Mouse (Mus musculus): ENCODE measurements around the gene Ipo13. TPM values are rescaled to one million over a fixed set of nuclear protein-coding genes. Genes with fewer than 3 reads are reported as not detected.
A peak's percentile ranks its signal among the peaks of the same experiment; 100 is the strongest.

Ipo13 gene
- polyA plus RNA-seq, 1 experiment from 2014 or later = 63.1 TPM

- Histone ChIP-seq H3K9me3 (ENCODE audit: control insufficient read depth, low read length) (no peaks in the 10 kb centered on the region), H3K36me3 (ENCODE audit: control insufficient read depth, insufficient read depth, low read length) (peaks cover 5% of the 10 kb centered on the region; the same call in 1 of the 2 replicates), H3K9ac (ENCODE audit: low read depth, low read length) (no peak overlapping the region), H3K27ac (ENCODE audit: low read depth, low read length) (no peak overlapping the region), H3K4me2 (ENCODE audit: low read length) (no peak overlapping the region), H3K27me3 (replicated peaks; ENCODE audit: control insufficient read depth, insufficient read depth, low read length) (no peaks in the 10 kb centered on the region), H3K4me1 (ENCODE audit: control insufficient read depth, insufficient read depth, low read depth, low read length) (peaks cover 28% of the 10 kb centered on the region), H3K4me3 (ENCODE audit: low read length) (no peak overlapping the region)
- WGBS = 92% methylated on average over 15 of the region's 15 CpGs
- no peak for ATAC-seq
These were observed 25.3 kb downstream of the Ipo13 start for GRCm38 (mm10) chr4:117889471-117889870.

- H3K36me3 ChIP-seq (ENCODE audit: control insufficient read depth, insufficient read depth, low read length) = peaks cover 9% of the 10 kb centered on the region; the same call in 1 of the 2 replicates
- no peaks in the 10 kb centered on the region for H3K9me3 ChIP-seq (ENCODE audit: control insufficient read depth, low read length)
- H3K9ac ChIP-seq (ENCODE audit: low read depth, low read length) = peak overlapping the region; percentile 59
- peak overlapping the region; percentile 86 for H3K4me2 ChIP-seq (ENCODE audit: low read length)
- no peak overlapping the region; the same call in 1 of the 2 replicates for H3K4me3 ChIP-seq (ENCODE audit: low read length)
- no peak for ATAC-seq
- H3K4me1 ChIP-seq (ENCODE audit: control insufficient read depth, insufficient read depth, low read depth, low read length) = peaks cover 38% of the 10 kb centered on the region
- H3K27ac ChIP-seq (ENCODE audit: low read depth, low read length) = no peak overlapping the region
- no peaks in the 10 kb centered on the region for H3K27me3 ChIP-seq (replicated peaks; ENCODE audit: control insufficient read depth, insufficient read depth, low read length)
- WGBS = 75% methylated on average over 2 of the region's 2 CpGs
These were observed 26.9 kb downstream of the Ipo13 start for GRCm38 (mm10) chr4:117887920-117888319.

GRCm38 (mm10) chr4:117887133-117887532 lies 27.7 kb downstream of the Ipo13 start, which contains the start of gene Atp6v0b:
Gene Atp6v0b, minus strand, starts transcription at chr4:117887333.
- peaks cover 40% of the 10 kb centered on the region for H3K4me1 ChIP-seq (ENCODE audit: control insufficient read depth, insufficient read depth, low read depth, low read length)
- under 1% methylated on average over 36 of the region's 37 CpGs for WGBS

GRCm38 (mm10) chr4:117886644-117887043 lies 28.2 kb downstream of the Ipo13 start:
- peaks cover 9% of the 10 kb centered on the region; the same call in 1 of the 2 replicates for H3K36me3 ChIP-seq (ENCODE audit: control insufficient read depth, insufficient read depth, low read length)
- no peak for ATAC-seq
- no peaks in the 10 kb centered on the region for H3K9me3 ChIP-seq (ENCODE audit: control insufficient read depth, low read length)
- H3K4me3 ChIP-seq (ENCODE audit: low read length) = peak overlapping the region; percentile 94
- peak overlapping the region; percentile 66 for H3K27ac ChIP-seq (ENCODE audit: low read depth, low read length)
- no peaks in the 10 kb centered on the region for H3K27me3 ChIP-seq (replicated peaks; ENCODE audit: control insufficient read depth, insufficient read depth, low read length)
- WGBS = 2% methylated on average over 23 of the region's 24 CpGs
- peak overlapping the region; percentile 86 for H3K4me2 ChIP-seq (ENCODE audit: low read length)
- peaks cover 43% of the 10 kb centered on the region for H3K4me1 ChIP-seq (ENCODE audit: control insufficient read depth, insufficient read depth, low read depth, low read length)
- H3K9ac ChIP-seq (ENCODE audit: low read depth, low read length) = peak overlapping the region; percentile 98

More at GRCm38 (mm10) chr4:117887133-117887532, 27.7 kb downstream of the Ipo13 start, which contains the start of gene Atp6v0b:
- H3K9me3 ChIP-seq (ENCODE audit: control insufficient read depth, low read length) = no peaks in the 10 kb centered on the region
- H3K36me3 ChIP-seq (ENCODE audit: control insufficient read depth, insufficient read depth, low read length) = peaks cover 9% of the 10 kb centered on the region; the same call in 1 of the 2 replicates
- H3K4me3 ChIP-seq (ENCODE audit: low read length) = peak within 1 kb of the TSS; percentile 94
- peak within 1 kb of the TSS; percentile 86 for H3K4me2 ChIP-seq (ENCODE audit: low read length)
- H3K27ac ChIP-seq (ENCODE audit: low read depth, low read length) = peak within 1 kb of the TSS; percentile 66
- no peaks in the 10 kb centered on the region for H3K27me3 ChIP-seq (replicated peaks; ENCODE audit: control insufficient read depth, insufficient read depth, low read length)
- peak; percentile 83 for ATAC-seq
- H3K9ac ChIP-seq (ENCODE audit: low read depth, low read length) = peak within 1 kb of the TSS; percentile 98

GRCm38 (mm10) chr4:117885994-117886393 lies 28.8 kb downstream of the Ipo13 start:
- peaks cover 11% of the 10 kb centered on the region for H3K36me3 ChIP-seq (ENCODE audit: control insufficient read depth, insufficient read depth, low read length)
- 76% methylated on average over 9 of the region's 9 CpGs for WGBS
- H3K27ac ChIP-seq (ENCODE audit: low read depth, low read length) = no peak overlapping the region
- ATAC-seq = no peak
- no peaks in the 10 kb centered on the region for H3K9me3 ChIP-seq (ENCODE audit: control insufficient read depth, low read length)
- H3K27me3 ChIP-seq (replicated peaks; ENCODE audit: control insufficient read depth, insufficient read depth, low read length) = no peaks in the 10 kb centered on the region
- peak overlapping the region; percentile 98 for H3K9ac ChIP-seq (ENCODE audit: low read depth, low read length)
- peaks cover 45% of the 10 kb centered on the region for H3K4me1 ChIP-seq (ENCODE audit: control insufficient read depth, insufficient read depth, low read depth, low read length)
- H3K4me3 ChIP-seq (ENCODE audit: low read length) = peak overlapping the region; percentile 94
- H3K4me2 ChIP-seq (ENCODE audit: low read length) = peak overlapping the region; percentile 86

- H3K4me3 ChIP-seq (ENCODE audit: low read length) = no peak overlapping the region
- H3K36me3 ChIP-seq (ENCODE audit: control insufficient read depth, insufficient read depth, low read length) = peaks cover 14% of the 10 kb centered on the region
- no peak overlapping the region for H3K4me2 ChIP-seq (ENCODE audit: low read length)
- ATAC-seq = no peak
- H3K4me1 ChIP-seq (ENCODE audit: control insufficient read depth, insufficient read depth, low read depth, low read length) = peaks cover 42% of the 10 kb centered on the region
- WGBS = 96% methylated on average over 10 of the region's 10 CpGs
- H3K27me3 ChIP-seq (replicated peaks; ENCODE audit: control insufficient read depth, insufficient read depth, low read length) = no peaks in the 10 kb centered on the region
- H3K9me3 ChIP-seq (ENCODE audit: control insufficient read depth, low read length) = no peaks in the 10 kb centered on the region
- no peak overlapping the region for H3K9ac ChIP-seq (ENCODE audit: low read depth, low read length)
- no peak overlapping the region for H3K27ac ChIP-seq (ENCODE audit: low read depth, low read length)
These were observed 29.7 kb downstream of the Ipo13 start for GRCm38 (mm10) chr4:117885093-117885492.

- 85% methylated on average over 1 of the region's 1 CpGs for WGBS
- H3K4me2 ChIP-seq (ENCODE audit: low read length) = peak overlapping the region; percentile 87
- H3K9me3 ChIP-seq (ENCODE audit: control insufficient read depth, low read length) = no peaks in the 10 kb centered on the region
- H3K4me3 ChIP-seq (ENCODE audit: low read length) = peak overlapping the region; percentile 84
- H3K27me3 ChIP-seq (replicated peaks; ENCODE audit: control insufficient read depth, insufficient read depth, low read length) = no peaks in the 10 kb centered on the region
- H3K27ac ChIP-seq (ENCODE audit: low read depth, low read length) = no peak overlapping the region
- peaks cover 42% of the 10 kb centered on the region for H3K4me1 ChIP-seq (ENCODE audit: control insufficient read depth, insufficient read depth, low read depth, low read length)
- no peak for ATAC-seq
- H3K9ac ChIP-seq (ENCODE audit: low read depth, low read length) = peak overlapping the region; percentile 97; the same call in 1 of the 2 replicates
- H3K36me3 ChIP-seq (ENCODE audit: control insufficient read depth, insufficient read depth, low read length) = peaks cover 9% of the 10 kb centered on the region
These were observed 30.7 kb downstream of the Ipo13 start for GRCm38 (mm10) chr4:117884146-117884545.

- WGBS = under 1% methylated on average over 61 of the region's 103 CpGs
- ATAC-seq = peak; percentile 51
- peaks cover 9% of the 10 kb centered on the region for H3K36me3 ChIP-seq (ENCODE audit: control insufficient read depth, insufficient read depth, low read length)
These were observed 31.8 kb downstream of the Ipo13 start, which contains the start of gene B4galt2 for GRCm38 (mm10) chr4:117882701-117883691. Gene B4galt2, minus strand, starts transcription at chr4:117883487.

GRCm38 (mm10) chr4:117878703-117879102 lies 36.1 kb downstream of the Ipo13 start:
- peaks cover 18% of the 10 kb centered on the region for H3K4me1 ChIP-seq (ENCODE audit: control insufficient read depth, insufficient read depth, low read depth, low read length)
- 80% methylated on average over 5 of the region's 5 CpGs for WGBS
- no peaks in the 10 kb centered on the region for H3K27me3 ChIP-seq (replicated peaks; ENCODE audit: control insufficient read depth, insufficient read depth, low read length)
- H3K36me3 ChIP-seq (ENCODE audit: control insufficient read depth, insufficient read depth, low read length) = peaks cover 26% of the 10 kb centered on the region
- H3K9ac ChIP-seq (ENCODE audit: low read depth, low read length) = no peak overlapping the region
- no peaks in the 10 kb centered on the region for H3K9me3 ChIP-seq (ENCODE audit: control insufficient read depth, low read length)
- ATAC-seq = no peak
- no peak overlapping the region for H3K4me3 ChIP-seq (ENCODE audit: low read length)
- no peak overlapping the region for H3K27ac ChIP-seq (ENCODE audit: low read depth, low read length)
- H3K4me2 ChIP-seq (ENCODE audit: low read length) = no peak overlapping the region

More at GRCm38 (mm10) chr4:117882701-117883691, 31.8 kb downstream of the Ipo13 start, which contains the start of gene B4galt2:
- H3K4me2 ChIP-seq (ENCODE audit: low read length) = peak within 1 kb of the TSS; percentile 87
- H3K4me1 ChIP-seq (ENCODE audit: control insufficient read depth, insufficient read depth, low read depth, low read length) = peaks cover 42% of the 10 kb centered on the region
- H3K27ac ChIP-seq (ENCODE audit: low read depth, low read length) = peak within 1 kb of the TSS; percentile 82
- H3K9me3 ChIP-seq (ENCODE audit: control insufficient read depth, low read length) = no peaks in the 10 kb centered on the region
- no peaks in the 10 kb centered on the region for H3K27me3 ChIP-seq (replicated peaks; ENCODE audit: control insufficient read depth, insufficient read depth, low read length)
- H3K4me3 ChIP-seq (ENCODE audit: low read length) = peak within 1 kb of the TSS; percentile 84
- H3K9ac ChIP-seq (ENCODE audit: low read depth, low read length) = peak within 1 kb of the TSS; percentile 97

All from hindbrain, embryonic 16.5 days (tissue).